ENCODE assay signal across 17 mouse cellular contexts in genomic region chr14:20039795-20040194, GRCm38 (mm10).
DNase-seq lines count a peak whose midpoint lies in the region; ATAC-seq lines count a peak whose summit lies in the region.
"Had no signal": no experiment of that assay in that cellular context is flagged by ENCODE, and none has a peak within 500 bp of the region (broad histone marks: within the 10 kb centered on the region; RNA-seq: fewer than 3 reads in every experiment).

No protein-coding gene starts in this region.

- no peak for DNase-seq in gastrocnemius, postnatal 4 days (ENCODE audit: low spot score in 2 of 2)
- DNase-seq in layer of hippocampus, adult 18-20 months (ENCODE audit: low spot score in 2 of 2), result no peak
- DNase-seq: adrenal gland, adult 2 months; adrenal gland, postnatal 10 days; adrenal gland, postnatal 25 days; cerebellum, adult 11 months; cerebellum, adult 18-20 months; cerebellum, adult 8-10 months; cerebellum, adult 9-11 months; cerebellum, postnatal 14 days; cerebellum, postnatal 36 days; forebrain, postnatal 0 days had no signal

- peak; percentile 31 for ATAC-seq in common myeloid progenitor, adult 5-6 weeks (replicated peaks; ENCODE audit: low read depth, poor library complexity, severe bottlenecking)
- peak; percentile 72 for ATAC-seq in granulocyte monocyte progenitor cell, adult 5-6 weeks (replicated peaks; ENCODE audit: poor library complexity, severe bottlenecking)
- ATAC-seq in megakaryocyte progenitor cell, adult 5-6 weeks (replicated peaks; ENCODE audit: poor library complexity), result peak; percentile 53
- ATAC-seq: forebrain, embryonic 13.5 days; forebrain, embryonic 15.5 days; forebrain, postnatal 0 days had no signal
